Mouse (Mus musculus) midbrain, embryonic 11.5 days (tissue): ENCODE measurements at regions not wholly inside any gene's neighbourhood (a gene's known extent, or its start where the extent isn't known, plus 50 kb on each side); places are given as distances from the start of the nearest gene placed in this dataset.

Experiments
- ATAC-seq: fragments of 200-750 bp; cut with Nextera tagmentation; 2 replicates; pipeline ENCODE4 v1.8.0; 2017; ENCODE audit warnings: moderate TSS enrichment, moderate library complexity; ENCODE audit not compliant: low FRiP score
- DNase-seq: peaks from one replicate; pipeline ENCODE4 v3.0.0; 2015; ENCODE audit warnings: low spot score; ENCODE audit errors: missing footprints
- H3K27ac ChIP-seq: fragments of 300-500 bp; sonication (generic); 2 replicates; pipeline ENCODE4 v1.5.1; 2014; ENCODE audit warnings: low read depth, low read length
- H3K27me3 ChIP-seq: fragments of 300-500 bp; sonication (generic); 2 replicates; pipeline ENCODE4 v1.6.1; 2014; ENCODE audit warnings: mild to moderate bottlenecking, low read length, moderate library complexity, mixed read lengths; ENCODE audit not compliant: control insufficient read depth, insufficient read depth
- H3K36me3 ChIP-seq: fragments of 300-500 bp; sonication (generic); 2 replicates; pipeline ENCODE4 v1.6.1; 2014; ENCODE audit warnings: mild to moderate bottlenecking, low read length, moderate library complexity, mixed read lengths; ENCODE audit not compliant: control insufficient read depth, insufficient read depth
- H3K4me1 ChIP-seq: fragments of 300-500 bp; sonication (generic); 2 replicates; pipeline ENCODE4 v1.6.1; 2014; ENCODE audit warnings: low read length; ENCODE audit not compliant: control insufficient read depth, insufficient read depth
- H3K4me2 ChIP-seq: fragments of 300-500 bp; sonication (generic); 2 replicates; pipeline ENCODE4 v1.6.1; 2014; ENCODE audit warnings: mild to moderate bottlenecking, moderate library complexity
- H3K4me3 ChIP-seq: fragments of 300-500 bp; sonication (generic); 2 replicates; pipeline ENCODE4 v1.5.1; 2014; ENCODE audit warnings: low read depth, low read length
- H3K9ac ChIP-seq: fragments of 300-500 bp; sonication (generic); 2 replicates; pipeline ENCODE4 v1.6.1; 2014; ENCODE audit warnings: low read length
- H3K9me3 ChIP-seq: fragments of 300-500 bp; sonication (generic); 2 replicates; pipeline ENCODE4 v1.6.1; 2016; ENCODE audit warnings: low read length; ENCODE audit not compliant: control insufficient read depth
- WGBS: fragments of 180-500 bp; shearing (Covaris S2); extraction: QIAGEN DNeasy Blood & Tissue Kit; methylation state at CpG from one replicate; pipeline ENCODE4 v1.1.7; 2014; 5-methylcytosine and 5-hydroxymethylcytosine counted together

GRCm38 (mm10) chr9:61239328-61239727 is 132.8 kb upstream of the Tle3 start:
- 33% methylated on average over 4 of the region's 4 CpGs for WGBS
- no peak for DNase-seq
- Histone ChIP-seq H3K27ac (peak overlapping the region; percentile 74), H3K4me2 (no peak overlapping the region), H3K4me3 (no peak overlapping the region), H3K9me3 (no peaks in the 10 kb centered on the region), H3K4me1 (peaks cover 66% of the 10 kb centered on the region), H3K36me3 (no peaks in the 10 kb centered on the region), H3K27me3 (0 out of 2 replicates have a peak, but pooled peaks cover 2% of the 10 kb centered on the region), H3K9ac (no peak overlapping the region)
- peak; percentile 38; the same call in 1 of the 2 replicates for ATAC-seq

- Histone ChIP-seq H3K9ac (no peak overlapping the region), H3K4me3 (no peak overlapping the region), H3K27ac (peak overlapping the region; percentile 51), H3K36me3 (no peaks in the 10 kb centered on the region), H3K4me2 (no peak overlapping the region), H3K27me3 (0 out of 2 replicates have a peak, but pooled peaks cover 2% of the 10 kb centered on the region), H3K4me1 (peaks cover 55% of the 10 kb centered on the region), H3K9me3 (no peaks in the 10 kb centered on the region; the same call in 1 of the 2 replicates)
- 22% methylated on average over 8 of the region's 8 CpGs for WGBS
- DNase-seq (peak; percentile 89), ATAC-seq (peak; percentile 45; the same call in 1 of the 2 replicates)
Observed at GRCm38 (mm10) chr9:61241442-61241841, 130.7 kb upstream of the Tle3 start.

GRCm38 (mm10) chr9:61242167-61242860 is 129.9 kb upstream of the Tle3 start:
- ATAC-seq (no peak), DNase-seq (no peak)
- Histone ChIP-seq H3K9me3 (no peaks in the 10 kb centered on the region; the same call in 1 of the 2 replicates), H3K36me3 (no peaks in the 10 kb centered on the region), H3K9ac (no peak overlapping the region), H3K4me1 (peaks cover 47% of the 10 kb centered on the region), H3K4me2 (no peak overlapping the region), H3K4me3 (no peak overlapping the region), H3K27me3 (0 out of 2 replicates have a peak, but pooled peaks cover 2% of the 10 kb centered on the region), H3K27ac (no peak overlapping the region)
- 58% methylated on average over 9 of the region's 9 CpGs for WGBS

- no peaks in the 10 kb centered on the region for H3K36me3 ChIP-seq
- no peak overlapping the region for H3K27ac ChIP-seq
- no peak overlapping the region for H3K9ac ChIP-seq
- no peaks in the 10 kb centered on the region for H3K27me3 ChIP-seq
- WGBS = 35% methylated on average over 6 of the region's 6 CpGs
- H3K9me3 ChIP-seq = no peaks in the 10 kb centered on the region; the same call in 1 of the 2 replicates
- ATAC-seq (no peak), DNase-seq (no peak)
- H3K4me2 ChIP-seq = no peak overlapping the region
- H3K4me1 ChIP-seq = peaks cover 38% of the 10 kb centered on the region
- H3K4me3 ChIP-seq = no peak overlapping the region
Observed at GRCm38 (mm10) chr9:61243289-61243688, 128.9 kb upstream of the Tle3 start.

- peaks cover 6% of the 10 kb centered on the region; the same call in 1 of the 2 replicates for H3K4me1 ChIP-seq
- H3K27me3 ChIP-seq = no peaks in the 10 kb centered on the region; the same call in 1 of the 2 replicates
- peak; percentile 55; the same call in 1 of the 2 replicates for ATAC-seq
- no peak overlapping the region for H3K4me3 ChIP-seq
- H3K4me2 ChIP-seq = no peak overlapping the region
- DNase-seq = no peak
- 0 out of 2 replicates have a peak overlapping the region, but pooled peaks have one; percentile 11 for H3K27ac ChIP-seq
- WGBS = 9% methylated on average over 5 of the region's 5 CpGs
- H3K36me3 ChIP-seq = no peaks in the 10 kb centered on the region
- no peaks in the 10 kb centered on the region; the same call in 1 of the 2 replicates for H3K9me3 ChIP-seq
- H3K9ac ChIP-seq = no peak overlapping the region
Observed at GRCm38 (mm10) chr9:61249691-61250425, 122.3 kb upstream of the Tle3 start.

GRCm38 (mm10) chr9:61251606-61252005 is 120.6 kb upstream of the Tle3 start:
- no peaks in the 10 kb centered on the region for H3K9me3 ChIP-seq
- no peaks in the 10 kb centered on the region for H3K36me3 ChIP-seq
- peaks cover 6% of the 10 kb centered on the region; the same call in 1 of the 2 replicates for H3K4me1 ChIP-seq
- no peak overlapping the region for H3K9ac ChIP-seq
- H3K27ac ChIP-seq = no peak overlapping the region
- no peak overlapping the region for H3K4me3 ChIP-seq
- ATAC-seq = no peak
- no peak overlapping the region for H3K4me2 ChIP-seq
- no peaks in the 10 kb centered on the region; the same call in 1 of the 2 replicates for H3K27me3 ChIP-seq
- DNase-seq = no peak
- WGBS = 67% methylated on average over 6 of the region's 6 CpGs

GRCm38 (mm10) chr9:61253761-61254160 is 118.4 kb upstream of the Tle3 start:
- Histone ChIP-seq H3K4me1 (peaks cover 6% of the 10 kb centered on the region; the same call in 1 of the 2 replicates), H3K4me2 (no peak overlapping the region), H3K9ac (no peak overlapping the region), H3K4me3 (no peak overlapping the region), H3K27ac (no peak overlapping the region), H3K9me3 (no peaks in the 10 kb centered on the region), H3K36me3 (no peaks in the 10 kb centered on the region), H3K27me3 (no peaks in the 10 kb centered on the region; the same call in 1 of the 2 replicates)
- DNase-seq = no peak
- no peak for ATAC-seq
- WGBS = 88% methylated on average over 3 of the region's 3 CpGs

- Histone ChIP-seq H3K36me3 (no peaks in the 10 kb centered on the region), H3K9ac (no peak overlapping the region), H3K9me3 (no peaks in the 10 kb centered on the region), H3K27me3 (no peaks in the 10 kb centered on the region; the same call in none of the 2 replicates), H3K4me3 (no peak overlapping the region), H3K4me2 (no peak overlapping the region), H3K4me1 (peaks cover 29% of the 10 kb centered on the region), H3K27ac (no peak overlapping the region)
- no peak for DNase-seq
- ATAC-seq = no peak
- 83% methylated on average over 4 of the region's 4 CpGs for WGBS
Observed at GRCm38 (mm10) chr9:61257488-61257887, 114.7 kb upstream of the Tle3 start.

GRCm38 (mm10) chr9:61258100-61258499 is 114.1 kb upstream of the Tle3 start:
- Histone ChIP-seq H3K36me3 (no peaks in the 10 kb centered on the region), H3K4me2 (no peak overlapping the region), H3K27ac (no peak overlapping the region), H3K9me3 (no peaks in the 10 kb centered on the region), H3K27me3 (no peaks in the 10 kb centered on the region; the same call in none of the 2 replicates), H3K4me1 (peaks cover 29% of the 10 kb centered on the region), H3K4me3 (no peak overlapping the region), H3K9ac (no peak overlapping the region)
- ATAC-seq = no peak
- 81% methylated on average over 5 of the region's 5 CpGs for WGBS
- no peak for DNase-seq
